Mouse (Mus musculus): ENCODE results near the gene Slc9a8.
"Not testable (repeated sequence)": the region's sequence is repeated elsewhere in the genome, so short reads cannot be mapped to it uniquely, and the experiment has no call there.

Gene Slc9a8

GRCm38 (mm10) chr2:167421330-167422149 is at the start of gene Slc9a8:
Gene Slc9a8 (plus strand): TSS chr2:167421712.
- peak; percentile 90 for DNase-seq

DNA sequence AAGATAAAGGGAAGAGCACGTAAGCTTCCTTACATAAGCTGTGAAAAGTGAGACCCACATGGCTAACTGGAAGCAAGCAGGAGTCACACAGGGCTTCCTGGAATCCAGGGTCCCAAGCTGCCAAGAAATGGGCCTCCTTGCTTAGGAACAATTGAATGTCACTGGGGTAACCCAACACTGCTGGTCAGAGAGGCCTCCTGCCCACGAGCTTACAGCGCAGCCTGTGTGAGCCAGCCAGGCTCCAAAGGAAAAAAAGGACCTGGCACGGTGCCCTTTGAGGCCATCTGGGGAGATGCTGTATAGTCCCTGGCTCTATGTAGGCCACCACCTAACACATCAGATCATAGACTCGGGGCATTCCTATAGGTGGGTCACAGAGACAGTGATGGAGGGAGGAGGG is 48.2 kb upstream of the Slc9a8 start:
- peak; percentile 96 for DNase-seq

GRCm38 (mm10) chr2:167374191-167374805 is 47.2 kb upstream of the Slc9a8 start:
- DNase-seq = peak; percentile 40

DNA sequence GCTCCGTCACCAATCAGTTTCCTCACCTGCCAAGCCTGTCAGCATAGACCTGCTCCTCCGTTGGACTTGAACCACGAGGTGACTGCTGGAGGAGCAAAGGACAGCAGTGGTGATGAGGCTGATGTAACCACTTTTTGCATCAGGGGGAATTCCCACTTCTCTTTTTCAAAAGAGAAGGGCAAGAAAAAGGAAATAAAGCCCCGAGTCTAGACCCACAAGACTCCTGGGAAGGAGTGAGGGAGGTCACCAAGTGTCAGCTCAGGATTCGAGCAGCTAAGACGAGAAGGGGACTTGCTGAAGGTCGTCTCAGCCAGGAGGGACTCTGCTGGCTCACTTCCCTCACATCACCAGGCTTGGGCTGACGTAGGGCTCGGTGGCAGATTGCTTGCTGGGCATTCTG is 46.4 kb upstream of the Slc9a8 start:
- no peak for DNase-seq

DNA sequence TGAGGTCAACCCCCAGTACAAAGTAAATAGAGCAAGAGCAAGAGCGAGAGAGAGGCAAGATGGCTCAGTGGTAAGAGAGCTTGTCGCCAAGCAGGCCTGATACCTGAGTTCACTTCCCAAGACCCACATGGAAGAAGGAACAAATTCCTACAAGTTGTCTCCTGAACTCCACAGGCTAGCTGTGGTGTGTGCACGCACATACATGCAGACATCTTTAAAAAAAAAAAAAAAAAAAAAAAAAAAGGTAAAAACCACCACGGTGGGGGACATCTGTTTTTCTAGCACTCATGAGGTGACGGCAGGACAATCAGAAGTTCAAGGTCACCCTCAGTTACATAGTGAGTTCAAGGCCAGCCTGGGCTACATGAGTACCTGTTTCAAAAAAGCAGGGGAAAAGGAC is 45.8 kb upstream of the Slc9a8 start:
- DNase-seq = no peak

- no peak for DNase-seq
These were observed 45.4 kb upstream of the Slc9a8 start for GRCm38 (mm10) chr2:167376160-167376564.

GRCm38 (mm10) chr2:167377697-167378096 is 43.8 kb upstream of the Slc9a8 start:
- no peak for DNase-seq

DNA sequence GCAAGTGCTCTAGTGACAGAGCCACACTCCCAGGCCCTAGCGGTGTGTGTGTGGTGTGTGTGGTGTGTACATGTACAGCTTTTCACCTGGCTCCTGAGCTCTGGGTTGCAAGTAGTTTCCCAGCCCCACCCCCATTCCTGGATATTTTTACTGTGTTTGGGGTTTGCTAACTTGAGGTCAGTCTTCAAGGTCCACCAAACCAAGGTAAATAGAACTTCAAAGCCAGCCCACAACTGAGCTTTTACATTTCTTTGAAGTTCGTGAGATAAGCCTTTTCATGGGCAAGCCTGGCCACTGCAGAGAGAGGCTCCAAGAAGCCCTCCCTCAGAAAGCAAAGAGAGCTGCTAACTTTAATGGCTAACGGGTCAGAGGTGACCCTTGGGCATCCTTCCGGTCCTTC is 42.5 kb upstream of the Slc9a8 start:
- DNase-seq = no peak

- DNase-seq = no peak
These were observed 40.8 kb upstream of the Slc9a8 start for GRCm38 (mm10) chr2:167380615-167381285.

DNA sequence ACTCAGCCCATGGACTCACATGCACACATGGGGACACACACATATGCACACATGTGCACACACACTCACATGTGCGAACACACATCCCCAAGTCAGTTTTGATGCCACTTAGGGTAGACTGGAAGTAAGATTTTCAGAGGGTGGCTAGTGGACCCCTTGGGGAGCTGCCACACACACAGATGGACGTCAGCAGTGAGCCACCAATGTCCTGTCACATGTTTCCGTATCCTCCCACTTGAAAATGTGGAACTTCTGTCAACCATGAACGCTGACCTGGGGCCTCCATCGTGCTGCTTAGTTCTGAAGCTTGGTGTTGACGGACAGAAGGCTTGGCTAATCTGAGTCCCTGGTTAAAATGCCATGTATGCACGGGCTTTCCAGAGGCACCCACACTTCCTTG is 39.9 kb upstream of the Slc9a8 start:
- no peak for DNase-seq

DNA sequence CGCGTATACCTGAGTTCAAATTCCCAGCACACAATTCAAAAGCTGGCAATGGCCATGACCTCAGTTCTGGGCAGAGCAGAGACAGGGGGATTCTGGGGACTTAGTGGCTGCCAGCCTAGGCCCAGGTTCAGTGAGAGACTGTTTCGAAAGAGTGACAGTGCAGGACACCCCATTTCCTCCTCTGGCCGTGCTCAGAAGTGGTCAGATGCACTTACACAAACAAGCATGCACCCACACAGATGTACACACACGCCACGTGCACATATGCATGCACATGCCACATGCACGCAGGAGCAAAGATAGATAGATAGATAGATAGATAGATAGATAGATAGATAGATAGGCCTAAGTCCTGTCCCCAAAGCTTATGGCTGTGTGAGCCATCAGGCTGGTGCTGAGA is 39.1 kb upstream of the Slc9a8 start:
- DNase-seq = no peak

GRCm38 (mm10) chr2:167383666-167384083 is 37.8 kb upstream of the Slc9a8 start:
- DNase-seq = no peak

DNA sequence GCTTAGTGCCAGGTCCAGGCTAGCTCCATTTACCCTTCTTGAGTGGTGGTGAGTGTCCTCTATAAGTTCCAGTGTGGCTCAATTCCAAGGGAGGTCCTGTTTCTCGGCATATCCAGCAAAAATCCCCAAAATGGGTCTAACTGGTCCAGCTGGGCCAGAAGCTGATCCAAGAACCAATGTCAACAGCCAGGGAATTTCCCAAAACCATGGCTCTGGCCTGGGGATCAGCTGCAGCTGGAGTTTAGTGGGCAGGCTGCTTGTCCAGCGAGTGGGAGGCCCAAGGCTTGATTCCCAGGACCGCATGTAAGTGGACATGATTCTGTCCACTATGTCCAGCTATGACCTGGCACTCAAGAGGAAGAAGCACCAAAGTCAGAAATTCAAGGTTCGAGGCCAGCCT is 35.1 kb upstream of the Slc9a8 start:
- DNase-seq = no peak

- DNase-seq = no peak
These were observed 34.5 kb upstream of the Slc9a8 start for GRCm38 (mm10) chr2:167386998-167387397.

DNA sequence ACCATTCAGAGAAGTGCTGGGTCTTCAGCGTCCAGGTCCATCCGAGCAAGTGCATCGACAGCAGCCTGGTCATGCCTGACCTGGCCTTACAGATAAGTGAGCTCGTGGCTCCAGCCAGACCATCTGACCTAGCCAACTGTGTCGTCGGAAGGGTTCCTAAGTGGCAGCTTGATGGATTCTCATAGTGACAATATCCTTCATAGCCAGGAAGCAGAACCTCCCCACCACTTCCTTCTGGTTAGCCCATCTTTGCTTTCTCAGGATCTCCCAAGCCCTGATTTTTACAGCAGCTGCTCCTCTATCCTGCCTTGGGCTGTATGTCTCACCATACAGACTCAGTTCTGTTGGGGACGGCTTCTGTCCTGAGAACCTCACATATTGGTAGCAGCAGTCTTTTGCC is 27.1 kb upstream of the Slc9a8 start:
- no peak for DNase-seq

GRCm38 (mm10) chr2:167396420-167396819 is 25.1 kb upstream of the Slc9a8 start:
- DNase-seq = not testable (repeated sequence)

- no peak for DNase-seq
These were observed 22.5 kb upstream of the Slc9a8 start for GRCm38 (mm10) chr2:167399012-167399411.

DNA sequence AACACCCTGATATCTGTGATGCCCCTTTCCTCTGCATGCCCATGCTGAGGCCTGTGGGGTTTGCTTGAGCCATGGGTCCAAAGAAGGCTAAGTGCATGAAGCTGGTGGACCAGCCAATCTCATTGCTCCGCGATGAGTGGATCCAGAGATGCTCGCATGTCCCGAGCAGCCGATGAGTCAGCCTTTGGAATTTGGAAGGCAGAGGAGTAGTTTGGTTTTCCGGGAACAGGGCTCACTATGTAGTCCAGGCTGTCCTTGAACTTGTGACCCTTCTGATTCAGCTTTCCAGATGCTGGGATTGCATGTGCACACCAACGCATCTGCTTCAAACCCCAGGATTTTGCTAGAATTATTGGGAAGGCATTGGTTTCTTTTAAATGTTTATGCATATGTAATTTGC is 21.9 kb upstream of the Slc9a8 start:
- no peak for DNase-seq

GRCm38 (mm10) chr2:167403085-167403484 is 18.4 kb upstream of the Slc9a8 start:
- no peak for DNase-seq

DNA sequence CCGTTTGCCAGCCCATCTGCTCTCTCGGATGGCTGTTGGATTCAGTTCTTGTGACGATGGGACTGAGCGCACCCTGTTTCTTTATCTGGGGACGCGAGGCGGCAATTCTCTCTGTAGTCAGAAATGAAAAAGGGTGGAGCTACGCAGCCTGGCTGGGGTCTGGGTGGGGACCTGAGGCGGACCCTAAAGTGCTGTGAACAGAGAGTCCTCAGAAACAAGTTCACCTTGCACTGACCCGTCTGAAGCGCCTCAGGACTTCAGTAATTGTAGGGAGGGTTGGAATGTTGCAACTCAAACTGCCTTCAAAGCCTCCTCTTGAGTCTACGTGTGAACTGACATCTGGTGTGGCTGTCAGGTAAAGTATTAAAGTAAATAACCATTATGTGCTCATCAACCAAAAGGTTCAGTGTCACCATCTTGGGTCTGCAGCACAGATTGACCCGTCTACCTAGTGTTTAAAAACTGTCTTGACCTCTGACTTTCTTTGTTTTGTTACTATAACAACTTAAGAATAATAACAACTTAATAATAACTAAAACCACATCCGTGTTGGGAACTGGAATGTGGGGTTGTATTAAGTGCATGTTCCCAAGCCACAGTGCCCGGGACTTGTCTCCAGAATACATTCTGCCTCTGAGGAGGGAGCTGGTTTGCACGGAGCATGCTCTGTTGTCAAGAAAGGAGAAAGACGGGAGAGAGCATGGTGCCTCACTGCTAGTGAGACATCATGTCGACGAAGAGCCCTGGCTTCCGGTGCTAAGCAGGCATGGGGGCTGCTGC is 16.2 kb upstream of the Slc9a8 start:
- no peak for DNase-seq

DNA sequence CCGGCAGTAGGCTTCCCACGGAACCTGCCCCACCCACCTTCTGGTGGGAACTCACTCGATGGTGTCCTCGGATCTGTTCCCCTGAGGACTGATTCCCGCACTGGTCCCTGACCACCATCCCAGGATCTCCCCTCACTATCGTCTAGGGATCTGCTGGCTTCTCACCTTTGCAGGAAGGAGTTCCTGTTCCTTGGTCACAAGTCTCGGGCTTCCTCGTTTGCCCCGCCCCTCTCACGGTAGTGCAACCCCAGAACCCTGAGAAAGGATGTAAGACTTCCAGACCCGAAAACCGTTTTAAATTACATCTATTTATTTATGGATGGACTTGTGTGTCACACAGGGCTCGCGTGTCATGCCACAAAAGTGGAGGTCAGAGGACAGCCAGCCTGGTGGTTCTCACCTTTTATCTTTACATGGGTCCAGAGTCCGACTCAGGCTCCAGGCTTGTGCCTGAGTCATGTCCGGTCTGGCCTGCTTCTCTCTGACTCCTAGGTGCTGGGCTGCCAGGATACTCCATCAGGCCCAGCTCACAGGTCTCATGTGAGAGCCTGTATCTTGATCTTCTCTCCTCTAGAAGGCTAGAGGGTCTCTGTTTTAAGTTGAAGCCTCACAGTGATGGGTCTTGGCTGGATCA is 14.1 kb upstream of the Slc9a8 start:
- DNase-seq = no peak

DNA sequence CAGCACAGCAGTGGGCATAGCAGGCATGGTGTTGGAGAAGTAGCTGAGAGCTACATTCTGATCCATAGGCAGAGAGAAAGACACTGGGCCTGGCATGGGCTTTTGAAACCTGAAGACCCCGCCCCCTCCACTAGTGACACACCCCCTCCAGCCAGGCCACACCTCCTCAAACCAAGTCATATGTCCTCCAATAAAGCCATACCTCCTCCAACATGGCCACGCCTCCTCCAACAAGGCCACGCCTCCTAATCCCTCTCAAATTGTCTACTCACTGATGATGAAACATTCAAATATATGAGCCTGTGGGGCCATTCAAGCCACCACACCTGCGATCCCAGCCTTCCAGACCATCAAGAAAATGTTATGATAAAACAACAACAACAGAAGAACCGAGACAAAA is 7.1 kb upstream of the Slc9a8 start:
- DNase-seq = no peak

All from cerebellum, adult 9-10 months (tissue).